Mouse (Mus musculus) intestine, postnatal 0 days (tissue): Measurements from ENCODE around the gene Gucy1b2. TPM values are rescaled to one million over a fixed set of nuclear protein-coding genes. Genes with fewer than 3 reads are reported as not detected.

Source experiments
- ATAC-seq: fragments of 200-750 bp; cut with Nextera tagmentation; 2 replicates; pipeline ENCODE4 v1.8.0; 2017; ENCODE audit warnings: mild to moderate bottlenecking, moderate TSS enrichment, moderate library complexity
- H3K27ac ChIP-seq: fragments of 300-500 bp; sonication (generic); 2 replicates; pipeline ENCODE4 v1.5.1; 2014; ENCODE audit warnings: mild to moderate bottlenecking, low read depth, low read length, moderate library complexity
- H3K27me3 ChIP-seq: fragments of 300-500 bp; sonication (generic); replicated peaks from 2 replicates; pipeline ENCODE4 v1.6.1; 2014; ENCODE audit warnings: low read length, mixed read lengths; ENCODE audit not compliant: control insufficient read depth, insufficient read depth
- H3K36me3 ChIP-seq: fragments of 300-500 bp; sonication (generic); 2 replicates; pipeline ENCODE4 v1.6.1; 2014; ENCODE audit warnings: mild to moderate bottlenecking, moderate library complexity; ENCODE audit not compliant: control insufficient read depth, insufficient read depth
- H3K4me1 ChIP-seq: fragments of 300-500 bp; sonication (generic); replicated peaks from 2 replicates; pipeline ENCODE4 v1.6.1; 2014; ENCODE audit warnings: antibody characterized with exemption, low read length, mixed read lengths; ENCODE audit not compliant: control insufficient read depth, insufficient read depth
- H3K4me2 ChIP-seq: fragments of 300-500 bp; sonication (generic); replicated peaks from 2 replicates; pipeline ENCODE4 v1.6.1; 2014; ENCODE audit warnings: low read depth, mild to moderate bottlenecking, moderate library complexity
- H3K4me3 ChIP-seq: fragments of 300-500 bp; sonication (generic); 2 replicates; pipeline ENCODE4 v1.5.1; 2014; ENCODE audit warnings: low read depth, low read length
- H3K9ac ChIP-seq: fragments of 300-500 bp; sonication (generic); 2 replicates; pipeline ENCODE4 v1.6.1; 2014; ENCODE audit warnings: mild to moderate bottlenecking, low read depth, low read length
- H3K9me3 ChIP-seq: fragments of 300-500 bp; sonication (generic); 2 replicates; pipeline ENCODE4 v1.6.1; 2016; ENCODE audit warnings: mixed run types; ENCODE audit not compliant: control insufficient read depth
- CTCF ChIP-seq: sonication (generic); IDR thresholded peaks from 2 replicates; pipeline ENCODE4 v1.5.1; 2016; ENCODE audit warnings: low read depth, mild to moderate bottlenecking, control low read depth, antibody characterized with exemption, moderate library complexity
- WGBS: fragments of 180-500 bp; shearing (Covaris S2); extraction: QIAGEN DNeasy Blood & Tissue Kit; methylation state at CpG from one replicate; pipeline ENCODE4 v1.1.7; 2014; 5-methylcytosine and 5-hydroxymethylcytosine counted together
- polyA plus RNA-seq: library from polyadenylated mRNA; unstranded; fragments of >200 nt; fragmentation: Nextera tagmentation; extraction: Ambion mirVana; gene quantifications from 2 replicates; pipeline ENCODE4 v1.2.1, GENCODE M21; 2015

Gucy1b2 gene
- polyA plus RNA-seq, 1 experiment from 2014 or later, result 0.07 TPM

DNA sequence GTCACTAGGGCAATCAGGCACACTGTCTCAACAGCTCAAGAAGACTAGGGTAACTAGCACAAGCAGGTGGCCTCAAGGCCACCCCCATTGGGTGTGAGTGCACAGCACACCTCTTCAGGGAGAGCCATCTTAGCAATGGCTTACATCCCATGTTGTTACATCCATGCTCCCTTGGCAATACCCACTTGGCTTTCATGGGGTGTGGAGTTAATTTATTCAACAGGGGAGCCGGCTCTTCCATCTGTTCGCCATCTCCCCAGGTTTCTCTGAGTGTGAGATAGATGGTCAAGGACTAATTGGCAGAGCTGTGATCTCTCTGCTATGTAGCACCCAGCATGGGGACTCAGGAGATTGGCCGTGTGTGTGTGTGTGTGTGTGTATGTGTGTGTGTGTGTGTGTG, 73.0 kb downstream of the Gucy1b2 start:
- Histone ChIP-seq H3K27ac (no peak overlapping the region), H3K9ac (no peak overlapping the region), H3K4me3 (no peak overlapping the region), H3K4me2 (no peak overlapping the region), H3K4me1 (no peaks in the 10 kb centered on the region), H3K9me3 (no peaks in the 10 kb centered on the region), H3K36me3 (no peaks in the 10 kb centered on the region; the same call in 1 of the 2 replicates), H3K27me3 (no peaks in the 10 kb centered on the region)
- TF ChIP-seq CTCF, result no peak
- ATAC-seq, result no peak
- 94% methylated on average over 3 of the region's 3 CpGs for WGBS

DNA sequence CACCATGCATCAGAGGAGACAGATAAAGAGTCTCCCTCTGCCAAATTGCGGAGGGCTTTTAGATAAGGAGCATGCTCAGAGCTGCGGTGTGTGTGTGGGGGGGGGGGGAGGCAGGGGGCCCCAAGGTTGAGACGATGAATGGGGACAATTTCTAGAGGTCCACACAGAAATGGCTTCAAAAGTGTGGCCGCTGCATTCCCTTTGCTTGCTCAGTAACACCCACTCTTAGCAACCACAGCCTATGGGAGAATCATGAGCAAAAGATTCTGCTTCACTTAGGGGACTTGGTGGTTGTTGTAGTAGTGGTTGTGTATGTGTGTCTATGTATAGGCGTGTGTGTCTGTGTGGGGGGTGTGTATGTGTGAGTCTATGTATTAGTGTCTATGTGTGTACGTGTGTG, 75.5 kb downstream of the Gucy1b2 start:
- Histone ChIP-seq H3K4me2 (no peak overlapping the region), H3K36me3 (no peaks in the 10 kb centered on the region; the same call in 1 of the 2 replicates), H3K4me1 (no peaks in the 10 kb centered on the region), H3K27ac (no peak overlapping the region), H3K27me3 (no peaks in the 10 kb centered on the region), H3K4me3 (no peak overlapping the region), H3K9ac (no peak overlapping the region), H3K9me3 (no peaks in the 10 kb centered on the region)
- WGBS, result 71% methylated on average over 6 of the region's 6 CpGs
- no peak for TF ChIP-seq CTCF
- ATAC-seq, result no peak

DNA sequence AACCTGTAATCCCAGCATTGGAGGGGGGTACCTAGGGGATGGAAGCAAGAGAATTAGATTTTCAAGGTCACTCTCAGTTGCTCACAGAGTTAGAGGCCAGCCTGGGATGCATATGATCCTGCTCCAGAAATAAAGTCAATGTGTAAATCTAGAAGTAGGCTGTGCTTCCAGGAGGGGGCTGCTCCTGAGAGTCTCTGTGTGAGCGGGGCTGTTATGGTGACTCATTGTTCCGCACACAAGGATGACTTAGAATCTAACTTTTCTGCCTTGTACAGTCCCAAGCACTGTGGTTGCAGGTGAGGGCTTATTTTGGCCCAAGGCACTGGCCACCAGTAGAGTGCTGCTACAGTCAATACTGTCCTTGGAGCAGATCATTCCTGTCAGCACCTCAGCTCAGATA, 76.7 kb downstream of the Gucy1b2 start:
- no peak for ATAC-seq
- WGBS, result 88% methylated on average over 2 of the region's 2 CpGs
- Histone ChIP-seq H3K4me2 (no peak overlapping the region), H3K27me3 (no peaks in the 10 kb centered on the region), H3K4me1 (no peaks in the 10 kb centered on the region), H3K4me3 (no peak overlapping the region), H3K9ac (no peak overlapping the region), H3K36me3 (no peaks in the 10 kb centered on the region; the same call in 1 of the 2 replicates), H3K9me3 (no peaks in the 10 kb centered on the region), H3K27ac (no peak overlapping the region)
- no peak for TF ChIP-seq CTCF

DNA sequence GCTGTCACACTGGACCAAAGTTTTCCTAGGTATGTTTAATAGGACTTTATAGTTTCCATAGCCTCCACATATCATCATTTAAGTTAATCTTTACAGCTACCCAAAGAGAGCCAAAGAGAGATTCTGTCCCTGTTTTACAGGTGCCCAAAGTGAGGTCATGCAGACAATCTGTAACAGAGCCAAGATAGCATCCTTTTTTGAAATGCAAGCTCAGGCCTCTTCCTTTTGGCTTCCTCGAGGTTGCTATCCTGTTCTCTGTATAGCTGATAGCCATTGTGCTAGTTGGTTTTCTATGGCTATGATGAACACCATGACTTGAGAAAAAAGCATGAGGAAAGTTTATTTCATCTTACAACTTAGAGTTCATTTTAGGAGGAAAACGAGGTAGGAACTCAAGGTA, 80.0 kb downstream of the Gucy1b2 start:
- no peaks in the 10 kb centered on the region for H3K27me3 ChIP-seq
- no peak overlapping the region for H3K9ac ChIP-seq
- no peak for TF ChIP-seq CTCF
- H3K27ac ChIP-seq, result no peak overlapping the region
- peaks cover 4% of the 10 kb centered on the region; the same call in 1 of the 2 replicates for H3K36me3 ChIP-seq
- no peak for ATAC-seq
- WGBS, result 74% methylated on average over 2 of the region's 2 CpGs
- no peaks in the 10 kb centered on the region for H3K9me3 ChIP-seq
- no peak overlapping the region for H3K4me2 ChIP-seq
- 0 out of 2 replicates have a peak, but pooled peaks cover 3% of the 10 kb centered on the region for H3K4me1 ChIP-seq
- no peak overlapping the region for H3K4me3 ChIP-seq

DNA sequence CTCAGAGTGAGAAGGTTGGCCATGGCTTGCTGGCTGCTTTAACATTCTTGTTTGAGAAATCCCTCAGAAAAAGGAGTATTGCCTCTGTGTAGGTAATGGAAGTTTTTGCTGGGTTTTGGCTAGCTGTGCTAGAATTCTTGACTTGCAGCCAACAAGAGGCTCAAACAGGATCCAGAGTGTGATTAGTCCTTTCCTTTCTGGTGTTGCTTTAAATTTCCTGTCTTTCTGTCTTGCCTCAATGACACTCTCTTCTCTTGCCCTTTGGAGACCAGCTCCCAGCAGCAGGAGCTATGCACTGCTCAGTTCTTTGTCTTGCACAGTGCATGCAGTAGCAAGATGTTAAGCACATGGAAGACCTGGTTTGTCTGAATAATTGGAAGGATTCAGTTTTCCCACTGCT, 80.4 kb downstream of the Gucy1b2 start:
- Histone ChIP-seq H3K4me3 (no peak overlapping the region), H3K9me3 (no peaks in the 10 kb centered on the region), H3K9ac (no peak overlapping the region), H3K4me2 (no peak overlapping the region), H3K4me1 (0 out of 2 replicates have a peak, but pooled peaks cover 3% of the 10 kb centered on the region), H3K27me3 (no peaks in the 10 kb centered on the region), H3K27ac (no peak overlapping the region), H3K36me3 (peaks cover 4% of the 10 kb centered on the region; the same call in 1 of the 2 replicates)
- ATAC-seq, result no peak
- no peak for TF ChIP-seq CTCF

DNA sequence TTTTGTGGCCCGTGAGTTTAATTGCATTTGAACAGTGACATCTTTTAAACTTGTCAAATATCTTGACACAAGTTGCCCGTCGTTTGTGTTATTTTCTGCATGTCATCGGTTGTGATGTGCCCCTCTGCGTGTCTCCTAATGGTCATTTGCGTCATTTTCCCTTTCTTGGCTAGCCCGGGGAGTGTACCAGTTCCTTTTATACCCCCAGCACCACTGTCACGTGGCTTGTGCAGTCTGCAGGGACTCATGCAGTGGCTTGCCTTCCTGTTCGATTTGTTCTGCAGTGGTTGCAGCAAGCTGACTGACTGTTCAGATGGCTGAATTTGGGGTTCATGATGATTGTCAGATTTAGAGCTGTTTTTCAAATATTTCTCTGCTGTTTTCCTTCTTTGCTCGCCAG, 82.1 kb downstream of the Gucy1b2 start:
- H3K9ac ChIP-seq, result no peak overlapping the region
- no peak overlapping the region for H3K4me2 ChIP-seq
- no peak for TF ChIP-seq CTCF
- WGBS, result 51% methylated on average over 10 of the region's 10 CpGs
- H3K36me3 ChIP-seq, result peaks cover 8% of the 10 kb centered on the region; the same call in 1 of the 2 replicates
- H3K27me3 ChIP-seq, result no peaks in the 10 kb centered on the region
- H3K4me1 ChIP-seq, result 0 out of 2 replicates have a peak, but pooled peaks cover 3% of the 10 kb centered on the region
- H3K9me3 ChIP-seq, result no peaks in the 10 kb centered on the region
- H3K4me3 ChIP-seq, result no peak overlapping the region
- no peak overlapping the region for H3K27ac ChIP-seq
- no peak for ATAC-seq

DNA sequence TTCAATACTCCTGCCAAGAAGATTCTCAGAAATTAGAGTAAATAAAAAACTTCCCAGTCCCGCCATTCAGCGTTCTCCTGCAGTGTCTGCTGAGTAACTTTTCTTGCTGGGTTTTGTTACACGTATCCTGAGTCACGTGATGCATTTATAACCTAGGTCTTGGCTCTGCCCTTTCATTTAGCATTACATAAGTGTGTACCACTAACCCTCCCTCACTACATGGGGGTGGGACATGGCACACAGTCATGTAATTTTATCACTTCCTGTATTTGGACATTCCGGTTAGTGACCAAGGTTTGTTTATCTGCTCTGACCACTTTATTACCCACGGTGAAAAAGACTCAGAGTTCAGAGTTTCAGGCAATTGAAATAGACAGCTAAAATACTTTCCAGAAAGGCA, 85.3 kb downstream of the Gucy1b2 start:
- Histone ChIP-seq H3K27ac (no peak overlapping the region), H3K4me3 (no peak overlapping the region), H3K9me3 (no peaks in the 10 kb centered on the region), H3K27me3 (no peaks in the 10 kb centered on the region), H3K4me1 (0 out of 2 replicates have a peak, but pooled peaks cover 3% of the 10 kb centered on the region), H3K36me3 (peaks cover 8% of the 10 kb centered on the region; the same call in 1 of the 2 replicates), H3K4me2 (no peak overlapping the region), H3K9ac (no peak overlapping the region)
- TF ChIP-seq CTCF, result no peak
- peak; percentile 75 for ATAC-seq
- whole genome bisulfite sequencing, result 15% methylated on average over 6 of the region's 6 CpGs
